ENCODE assay signal across 11 mouse cellular contexts in genomic region chr16:86816763-86817593, GRCm38 (mm10).
A peak's percentile ranks its signal among the peaks of the same experiment; 100 is the strongest.
DNase-seq lines count a peak whose midpoint lies in the region; ATAC-seq and TF ChIP-seq lines count a peak whose summit lies in the region.
"Had no signal": no experiment of that assay in that cellular context is flagged by ENCODE, and none has a peak within 500 bp of the region (broad histone marks: within the 10 kb centered on the region; RNA-seq: fewer than 3 reads in every experiment).

No protein-coding gene starts in this region.

- H3K9me3 ChIP-seq in heart, embryonic 14.5 days (ENCODE audit: control insufficient read depth, low read length), result no peaks in the 10 kb centered on the region
- no peaks in the 10 kb centered on the region for H3K9me3 ChIP-seq in liver, embryonic 14.5 days (ENCODE audit: control insufficient read depth, low read length)
- H3K9me3 ChIP-seq: neural tube, embryonic 15.5 days had no signal

- H3K27me3 ChIP-seq in heart, embryonic 14.5 days (ENCODE audit: control insufficient read depth, insufficient read depth, low read length), result no peaks in the 10 kb centered on the region
- H3K27me3 ChIP-seq in heart, adult 2 months (ENCODE audit: control insufficient read depth, insufficient read depth, low read length), result no peaks in the 10 kb centered on the region
- no peaks in the 10 kb centered on the region for H3K27me3 ChIP-seq in liver, embryonic 14.5 days (ENCODE audit: control insufficient read depth, insufficient read depth, low read length)
- H3K27me3 ChIP-seq: neural tube, embryonic 15.5 days had no signal

- H3K4me2 ChIP-seq in heart, embryonic 14.5 days (ENCODE audit: low read length), result peak overlapping the region; percentile 9; the same call in 1 of the 2 replicates
- peak overlapping the region; percentile 24 for H3K4me2 ChIP-seq in liver, embryonic 14.5 days (ENCODE audit: low read depth)
- H3K4me2 ChIP-seq: neural tube, embryonic 15.5 days had no signal

- ATAC-seq in heart, embryonic 14.5 days (ENCODE audit: insufficient number of reproducible peaks, insufficient read depth, low FRiP score, low read depth), result no peak
- peak; percentile 69; the same call in 1 of the 2 replicates for ATAC-seq in liver, embryonic 14.5 days (ENCODE audit: insufficient read depth)
- no peak for ATAC-seq in cerebellum, adult (ENCODE audit: insufficient number of reproducible peaks, low FRiP score, low TSS enrichment)

- no peak for TF ChIP-seq CTCF in heart, adult 2 months (IDR thresholded peaks at IDR 0.05)
- no peak for TF ChIP-seq CTCF in liver, embryonic 14.5 days (IDR thresholded peaks at IDR 0.05; ENCODE audit: low read depth)

- no peak for TF ChIP-seq POLR2A in heart, adult 2 months (IDR thresholded peaks at IDR 0.05; ENCODE audit: insufficient read depth, low read depth, low read length)

- intact Hi-C loops in heart, adult 2 months (cut with DNase I), result no loop called here

- TF ChIP-seq EP300 in heart, adult 2 months (IDR thresholded peaks at IDR 0.05; ENCODE audit: insufficient read depth, low read depth, low read length), result no peak
- TF ChIP-seq EP300 in liver, embryonic 14.5 days (IDR thresholded peaks at IDR 0.05; ENCODE audit: low read depth), result no peak

- DNase-seq in heart, adult 2 months, result no peak
- DNase-seq in embryo, embryonic 11 days, result peak; percentile 34
- DNase-seq in kidney, adult 8-10 months, result peak; percentile 22 to 63
- DNase-seq in liver, embryonic 14.5 days (ENCODE audit: low read depth in 3 of 3, low spot score in 3 of 3), result peak in 2 of 3 experiments; percentile 3 to 16
- no peak for DNase-seq in frontal cortex, adult 2 months (ENCODE audit: extremely low spot score in 1 of 2, low spot score in 1 of 2)
- DNase-seq in urinary bladder, adult 18-20 months (ENCODE audit: low spot score in 2 of 2), result no peak
- DNase-seq: left cerebral cortex, postnatal 4 days; thymus, postnatal 14 days had no signal

- peak overlapping the region; percentile 17 to 30; a peak in 3 of 4 replicates for H3K27ac ChIP-seq in heart, embryonic 14.5 days (replicated peaks in 1 of 2; ENCODE audit: control insufficient read depth in 1 of 2, insufficient read depth in 1 of 2, low read depth in 2 of 2, low read length in 2 of 2)
- no peak overlapping the region for H3K27ac ChIP-seq in heart, adult 2 months
- H3K27ac ChIP-seq in liver, embryonic 14.5 days, result no peak overlapping the region
- H3K27ac ChIP-seq: neural tube, embryonic 15.5 days had no signal

- no peak overlapping the region for H3K4me3 ChIP-seq in heart, embryonic 14.5 days (ENCODE audit: control insufficient read depth in 1 of 2, insufficient read depth in 1 of 2, low read depth in 1 of 2, low read length in 2 of 2)
- H3K4me3 ChIP-seq in heart, adult 2 months, result no peak overlapping the region
- H3K4me3 ChIP-seq in liver, embryonic 14.5 days (ENCODE audit: insufficient read depth in 1 of 2, low read depth in 2 of 2, low read length in 2 of 2), result no peak overlapping the region
- H3K4me3 ChIP-seq: neural tube, embryonic 15.5 days had no signal

- WGBS in heart, embryonic 14.5 days, result 27% methylated on average over 8 of the region's 8 CpGs
- 29% methylated on average over 8 of the region's 8 CpGs for WGBS in heart, adult 2 months
- 37% methylated on average over 8 of the region's 8 CpGs for WGBS in liver, embryonic 14.5 days (ENCODE audit: insufficient replicate concordance)

- no peak overlapping the region for H3K9ac ChIP-seq in heart, embryonic 14.5 days (ENCODE audit: low read length)
- no peak overlapping the region for H3K9ac ChIP-seq in heart, adult 2 months (ENCODE audit: low read depth, low read length)
- H3K9ac ChIP-seq in liver, embryonic 14.5 days (replicated peaks), result no peak overlapping the region
- H3K9ac ChIP-seq: neural tube, embryonic 15.5 days had no signal

- no peaks in the 10 kb centered on the region for H3K79me2 ChIP-seq in heart, adult 2 months (replicated peaks; ENCODE audit: control insufficient read depth, insufficient read depth, low read length)

- H3K4me1 ChIP-seq in heart, embryonic 14.5 days (ENCODE audit: control insufficient read depth in 2 of 2, insufficient read depth in 2 of 2, low read length in 2 of 2), result peaks cover 2 to 17% of the 10 kb centered on the region in 2 experiments; a peak in 3 of 4 replicates
- H3K4me1 ChIP-seq in heart, adult 2 months (ENCODE audit: control insufficient read depth, insufficient read depth, low read length), result peaks cover 2% of the 10 kb centered on the region
- H3K4me1 ChIP-seq in liver, embryonic 14.5 days (replicated peaks; ENCODE audit: control insufficient read depth in 2 of 2, insufficient read depth in 2 of 2, low read length in 1 of 2), result no peaks in the 10 kb centered on the region
- H3K4me1 ChIP-seq: neural tube, embryonic 15.5 days had no signal

- no peaks in the 10 kb centered on the region for H3K36me3 ChIP-seq in heart, embryonic 14.5 days (ENCODE audit: control insufficient read depth, insufficient read depth, low read length)
- H3K36me3 ChIP-seq in heart, adult 2 months (ENCODE audit: control insufficient read depth, insufficient read depth, low read length), result no peaks in the 10 kb centered on the region
- H3K36me3 ChIP-seq in liver, embryonic 14.5 days (replicated peaks; ENCODE audit: control insufficient read depth, insufficient read depth, low read depth), result no peaks in the 10 kb centered on the region
- H3K36me3 ChIP-seq: neural tube, embryonic 15.5 days had no signal

Comparison
In these comparisons a context has a peak if more than half of its experiments do, and no peak if none do; other contexts are left out.
1. H3K27ac ChIP-seq: peak in heart, embryonic 14.5 days (2 of 2); none in heart, adult 2 months (single experiment) and liver, embryonic 14.5 days (single experiment).
2. DNase-seq: peak in embryo, embryonic 11 days (single experiment), kidney, adult 8-10 months (2 of 2) and liver, embryonic 14.5 days (2 of 3); none in heart, adult 2 months (0 of 2), frontal cortex, adult 2 months (0 of 2) and urinary bladder, adult 18-20 months (0 of 2).